Mouse (Mus musculus): ENCODE results near the gene Adgrl4.

- TF ChIP-seq CTCF (IDR thresholded peaks at IDR 0.05; ENCODE audit: borderline replicate concordance, extremely low read depth, insufficient read depth, insufficient read length) = no peak
- TF ChIP-seq POLR2A (IDR thresholded peaks at IDR 0.05; ENCODE audit: borderline replicate concordance, extremely low read depth, insufficient read depth, insufficient read length, poor library complexity, severe bottlenecking) = no peak
These were observed 128.3 kb downstream of the Adgrl4 start for GRCm38 (mm10) chr3:151565664-151566621.

Measured in brain, embryonic 14.5 days (tissue).